Mouse (Mus musculus): ENCODE results near the gene Zmym2. TPM values are rescaled to one million over a fixed set of nuclear protein-coding genes. Genes with fewer than 3 reads are reported as not detected.

Zmym2 gene
- polyA plus RNA-seq (2015; fragmentation: Nextera tagmentation; extraction: Ambion mirVana) = 14.0 and 16.0 TPM in 2 replicates

GRCm38 (mm10) chr14:56886594-56887513 lies at the start of gene Zmym2:
TSS of gene Zmym2 (plus strand) at chr14:56886653.

Other genes with a start within 250 kb of the Zmym2 start
- 19.8 and 21.2 TPM in 2 replicates for gene Mphosph8, start 218.4 kb upstream of the Zmym2 start, polyA plus RNA-seq (2015; fragmentation: Nextera tagmentation; extraction: Ambion mirVana)
- gene Pspc1, start 108.3 kb upstream of the Zmym2 start, polyA plus RNA-seq (2015; fragmentation: Nextera tagmentation; extraction: Ambion mirVana) = 9.8 and 10.2 TPM in 2 replicates
- gene Zmym5, start 74.9 kb upstream of the Zmym2 start, polyA plus RNA-seq (2015; fragmentation: Nextera tagmentation; extraction: Ambion mirVana) = 17.7 and 18.0 TPM in 2 replicates
- gene Gja3, start 171.4 kb downstream of the Zmym2 start, polyA plus RNA-seq (2015; fragmentation: Nextera tagmentation; extraction: Ambion mirVana) = 34.8 and 41.1 TPM in 2 replicates
- gene Gjb2, start 218.0 kb downstream of the Zmym2 start, polyA plus RNA-seq (2015; fragmentation: Nextera tagmentation; extraction: Ambion mirVana) = 0.47 and 2.2 TPM in 2 replicates
- not detected in 2 replicates for gene Gm4491, start 229.2 kb downstream of the Zmym2 start, polyA plus RNA-seq (2015; fragmentation: Nextera tagmentation; extraction: Ambion mirVana)
- 0.65 TPM in 1 of 2 replicates, not detected in the other for gene Gjb6, start 247.0 kb downstream of the Zmym2 start, polyA plus RNA-seq (2015; fragmentation: Nextera tagmentation; extraction: Ambion mirVana)

All from skeletal muscle tissue, postnatal 0 days (tissue).